Mouse (Mus musculus) G1E (cell line): ENCODE data around the gene Boc.

Source experiments
- CTCF ChIP-seq: IDR thresholded peaks from 2 replicates; pipeline ENCODE4 v1.5.1; 2012; ENCODE audit warnings: low read depth, low read length, inconsistent platforms, mixed read lengths
- GATA1 ChIP-seq: IDR thresholded peaks from 2 replicates; pipeline ENCODE4 v1.6.1; 2012; ENCODE audit warnings: borderline replicate concordance, low read length, inconsistent platforms, mixed read lengths
- GATA2 ChIP-seq: IDR thresholded peaks from 2 replicates; pipeline ENCODE4 v1.6.1; 2012; ENCODE audit warnings: low read depth, low read length, inconsistent platforms, borderline replicate concordance
- TAL1 ChIP-seq: conservative IDR thresholded peaks from 2 replicates; pipeline ENCODE4 v1.6.1; 2012; ENCODE audit warnings: low read depth, low read length, inconsistent platforms, mixed read lengths

DNA sequence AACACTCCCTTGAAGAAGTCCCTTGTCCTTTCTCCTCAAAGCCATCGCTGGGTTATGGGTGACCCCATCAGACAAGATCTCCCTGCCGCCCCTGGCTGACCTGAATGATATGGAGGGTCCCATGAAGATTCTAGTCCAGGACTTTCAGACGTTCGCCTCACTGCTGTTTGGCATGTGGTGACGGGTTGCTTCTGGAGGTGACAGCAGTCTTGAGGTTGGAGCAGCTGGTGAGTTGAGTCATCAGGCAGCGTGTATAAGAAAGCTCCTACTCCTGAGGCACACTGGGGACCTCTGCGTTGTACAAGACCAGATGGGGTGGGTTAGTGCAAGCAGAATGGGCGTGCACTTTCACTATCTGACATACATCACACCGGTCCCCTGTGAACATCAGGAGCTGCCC is 72.1 kb downstream of the Boc start:
- no peak for TF ChIP-seq CTCF
- TF ChIP-seq TAL1 = no peak
- TF ChIP-seq GATA1 = no peak
- no peak for TF ChIP-seq GATA2
